Mouse (Mus musculus): ENCODE results near the gene Apol6.

The Apol6 gene

DNA sequence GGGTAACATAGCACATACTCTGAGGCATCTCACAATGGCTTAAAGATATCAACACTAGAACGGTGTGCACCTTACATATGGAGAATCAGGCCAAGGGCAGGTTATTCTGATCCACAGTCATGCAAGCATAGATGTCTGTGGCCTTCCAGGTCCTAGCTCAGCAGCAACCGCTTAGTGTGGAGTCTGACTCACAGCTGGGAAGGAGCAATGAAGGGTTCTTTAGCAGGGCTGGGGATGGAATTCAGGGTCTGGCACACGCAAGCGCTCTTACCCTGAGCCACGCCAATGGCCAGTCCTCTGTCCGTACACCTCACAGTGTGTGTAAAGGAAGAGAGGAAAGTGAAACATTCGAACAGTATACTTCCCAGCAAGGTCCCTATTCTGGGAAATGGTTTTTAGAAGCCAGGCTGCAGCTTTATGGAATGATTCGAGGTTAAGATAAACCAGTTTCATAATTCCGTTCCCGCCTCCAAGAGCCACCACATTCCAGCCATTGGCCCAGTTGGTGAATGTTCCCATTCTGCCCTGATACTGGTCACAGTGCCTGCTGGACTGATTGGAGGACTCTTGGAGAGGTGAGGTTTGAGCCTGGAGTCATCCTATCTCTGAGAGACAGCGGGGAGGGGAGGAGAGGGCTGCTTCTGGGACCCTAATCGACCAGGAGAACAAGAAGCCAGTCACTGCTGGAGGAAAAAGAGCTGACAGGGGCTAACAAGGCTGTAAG is at the start of gene Apol6:
TSS of gene Apol6 (plus strand) at position 133 of the 724 bp plus-strand sequence.
- WGBS = 84% methylated on average over 12 of the region's 12 CpGs

- WGBS = 62% methylated on average over 2 of the region's 2 CpGs
Measured at GRCm38 (mm10) chr15:76998048-76998447, 46.5 kb upstream of the Apol6 start.

DNA sequence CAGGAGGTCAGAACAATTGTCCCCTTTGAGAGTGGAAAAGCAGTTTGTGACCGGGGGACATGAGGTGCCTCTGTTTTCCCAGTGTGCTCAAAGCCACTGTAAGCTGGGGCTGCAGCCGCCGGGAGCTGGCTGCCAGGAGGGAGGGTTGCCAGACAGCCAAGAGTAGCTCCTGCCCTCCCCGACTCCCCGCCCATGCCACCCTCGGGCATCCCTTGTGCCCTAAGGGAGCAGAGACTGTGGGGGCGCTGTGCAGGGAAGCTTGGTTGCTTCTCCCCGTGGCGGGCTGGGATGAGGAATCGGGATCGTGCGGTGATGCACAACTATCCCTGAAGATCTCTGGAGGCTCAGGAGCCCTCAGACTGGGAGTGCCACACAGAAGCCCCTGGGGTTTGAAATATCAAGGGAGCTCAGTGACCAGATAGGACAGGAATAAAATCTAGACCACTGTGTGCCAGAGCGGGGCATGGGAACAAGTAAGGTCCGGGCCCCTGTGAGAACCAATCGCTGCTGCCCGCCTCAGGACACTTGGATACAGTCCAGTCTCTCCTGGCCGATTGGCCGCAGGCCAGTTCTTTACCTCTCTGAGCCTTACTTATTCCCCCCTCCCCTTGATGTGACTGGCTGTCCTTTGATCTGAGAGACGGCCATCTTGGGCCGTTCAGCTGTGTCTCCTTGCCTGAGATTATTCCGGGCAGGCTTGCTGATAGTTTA is 45.5 kb upstream of the Apol6 start:
- WGBS = 30% methylated on average over 21 of the region's 21 CpGs

- WGBS = 89% methylated on average over 3 of the region's 3 CpGs
Measured at GRCm38 (mm10) chr15:77003173-77003867, 41.2 kb upstream of the Apol6 start.

DNA sequence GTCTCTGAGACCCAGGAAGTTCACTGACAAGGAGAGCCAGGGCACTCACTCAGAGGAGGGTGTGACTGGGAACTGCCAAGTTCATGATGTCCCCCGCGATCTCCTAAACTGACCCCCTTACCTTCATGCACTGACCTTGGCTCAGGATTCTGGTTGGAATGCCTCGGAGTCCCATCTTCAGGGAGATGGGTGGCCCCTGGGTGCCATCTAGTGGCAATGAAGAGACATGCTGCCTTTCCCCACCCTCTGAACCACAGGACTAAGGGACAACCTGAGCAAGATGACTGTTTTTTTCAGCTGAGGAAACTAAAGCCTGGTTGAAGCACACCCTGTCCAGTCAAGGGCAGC is 40.7 kb upstream of the Apol6 start:
- WGBS = 7% methylated on average over 3 of the region's 3 CpGs

DNA sequence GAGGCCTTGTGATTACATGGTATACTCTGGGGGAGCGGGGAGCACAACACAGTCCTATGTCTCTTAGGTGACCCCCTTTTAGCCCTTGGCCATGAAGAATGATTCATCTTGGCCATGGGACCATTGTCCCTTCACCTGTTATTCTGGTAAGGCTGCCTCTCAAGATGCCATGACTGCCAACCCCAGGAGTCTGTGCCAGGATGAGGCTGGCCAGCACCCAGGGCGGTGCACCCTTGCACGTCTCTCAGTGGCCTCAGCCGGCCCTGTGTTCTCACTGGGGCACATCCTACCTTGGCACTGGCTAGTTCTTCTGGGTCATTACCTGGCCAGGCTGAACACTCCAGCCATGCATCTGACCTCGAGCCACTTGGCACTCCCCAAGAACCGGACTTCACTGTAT is 35.7 kb upstream of the Apol6 start:
- 84% methylated on average over 6 of the region's 6 CpGs for WGBS

- WGBS = 11% methylated on average over 15 of the region's 15 CpGs
Measured at GRCm38 (mm10) chr15:77013753-77014241, 30.7 kb upstream of the Apol6 start.

DNA sequence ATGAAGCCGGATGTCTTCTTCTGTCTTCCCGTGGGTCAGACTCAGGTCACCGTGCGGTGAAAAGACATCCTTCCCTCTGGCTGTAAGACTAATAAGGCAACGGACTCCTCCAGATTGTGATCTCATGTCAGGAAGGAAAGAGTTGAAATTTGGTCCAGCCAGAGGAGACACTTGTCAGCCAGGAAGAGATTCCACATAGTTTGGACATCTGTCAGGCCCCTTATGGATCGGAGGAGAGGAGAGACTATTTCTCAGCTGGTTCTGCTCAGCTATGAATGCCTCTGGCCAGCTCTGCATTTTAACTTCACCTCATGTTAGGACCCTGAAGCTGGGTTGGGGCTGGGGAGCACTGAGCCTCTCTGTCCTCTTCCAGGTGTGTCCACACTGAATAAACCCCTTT is 30.1 kb upstream of the Apol6 start:
- 65% methylated on average over 6 of the region's 6 CpGs for WGBS

GRCm38 (mm10) chr15:77014985-77015384 is 29.5 kb upstream of the Apol6 start:
- WGBS = 90% methylated on average over 4 of the region's 4 CpGs

DNA sequence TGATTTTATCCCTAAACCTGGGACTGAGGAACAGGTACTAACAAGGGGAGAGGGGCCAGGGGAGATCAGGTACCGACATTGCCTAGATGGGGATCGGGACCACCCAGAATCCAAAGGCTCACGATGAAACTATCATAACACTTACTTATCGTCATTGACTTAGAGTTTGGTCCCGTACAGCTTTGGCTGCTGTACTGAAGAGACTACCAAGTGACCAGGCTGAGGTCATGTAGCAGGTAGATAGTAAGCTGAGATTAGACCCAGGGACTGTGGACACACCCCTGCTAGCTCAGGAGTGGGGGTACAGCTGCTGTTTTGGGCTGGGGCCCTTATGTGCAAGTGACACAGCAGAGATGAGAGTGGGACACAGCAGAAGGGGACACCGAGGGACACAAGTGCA is 28.0 kb upstream of the Apol6 start:
- 95% methylated on average over 6 of the region's 6 CpGs for WGBS

- 67% methylated on average over 6 of the region's 6 CpGs for WGBS
Measured at GRCm38 (mm10) chr15:77018740-77019340, 25.7 kb upstream of the Apol6 start.

DNA sequence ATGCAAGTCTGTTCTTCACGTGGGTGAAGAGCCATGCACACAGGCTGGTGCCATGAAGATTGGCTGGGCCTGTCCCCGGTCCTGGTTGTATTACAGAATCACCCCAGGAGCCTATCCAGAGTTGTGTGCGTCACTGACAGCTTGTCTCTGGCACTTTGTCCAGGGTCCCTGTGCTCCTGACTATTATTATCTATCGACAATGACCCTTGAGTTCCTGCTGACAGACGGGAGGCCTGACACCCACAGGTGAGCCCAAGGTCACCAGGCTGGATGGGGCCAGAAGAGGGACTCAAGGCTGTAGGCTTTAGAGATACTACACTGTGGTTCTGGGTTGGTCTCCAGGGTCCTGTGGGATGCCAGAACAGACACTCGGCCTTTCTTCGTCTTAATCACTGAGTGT is 25.0 kb upstream of the Apol6 start:
- WGBS = 90% methylated on average over 7 of the region's 7 CpGs

DNA sequence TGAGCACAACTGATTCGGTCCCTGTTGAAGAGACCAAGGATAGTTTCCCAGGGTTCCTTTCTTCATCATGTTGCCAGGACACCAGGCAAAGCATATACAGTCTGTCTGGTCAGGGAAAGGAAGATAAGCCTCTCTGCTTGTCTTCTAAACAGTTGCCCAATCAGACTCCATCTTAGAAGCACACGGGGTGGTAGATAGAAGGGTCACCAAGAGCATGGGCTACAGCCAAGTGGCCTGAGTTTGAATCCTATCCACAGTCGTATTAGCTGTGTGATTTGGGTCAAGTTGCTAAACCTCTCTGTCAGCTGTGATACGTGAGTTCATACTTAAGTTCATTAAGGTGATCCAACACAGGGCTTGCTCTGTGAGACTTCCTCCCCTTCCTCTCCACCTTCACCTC is 24.4 kb upstream of the Apol6 start:
- 95% methylated on average over 4 of the region's 4 CpGs for WGBS

DNA sequence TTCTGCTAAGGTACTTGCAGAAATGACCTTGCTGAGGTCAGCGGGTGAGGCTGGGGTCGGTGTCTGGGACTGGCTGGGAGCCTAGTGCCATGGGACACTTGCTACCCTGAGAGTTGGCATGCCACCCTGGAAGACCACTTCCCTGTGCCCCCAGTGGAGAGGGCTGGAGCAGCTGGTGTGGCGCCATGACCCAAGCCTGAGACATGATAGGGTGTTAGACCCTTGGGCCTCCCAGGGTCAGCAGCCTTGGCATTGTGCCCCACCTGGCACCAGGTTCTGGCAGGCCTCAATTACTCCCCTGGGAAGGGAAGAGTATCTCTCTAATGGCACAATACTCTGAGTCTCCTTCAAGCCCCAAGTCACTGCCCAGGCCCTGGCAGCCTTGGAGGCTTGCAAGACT is 23.5 kb upstream of the Apol6 start:
- WGBS = 97% methylated on average over 3 of the region's 3 CpGs

- 75% methylated on average over 4 of the region's 4 CpGs for WGBS
Measured at GRCm38 (mm10) chr15:77021851-77022250, 22.7 kb upstream of the Apol6 start.

- WGBS = 70% methylated on average over 5 of the region's 5 CpGs
Measured at GRCm38 (mm10) chr15:77022401-77022957, 22.1 kb upstream of the Apol6 start.

- whole genome bisulfite sequencing = 62% methylated on average over 5 of the region's 5 CpGs
Measured at GRCm38 (mm10) chr15:77025884-77026583, 18.5 kb upstream of the Apol6 start.

DNA sequence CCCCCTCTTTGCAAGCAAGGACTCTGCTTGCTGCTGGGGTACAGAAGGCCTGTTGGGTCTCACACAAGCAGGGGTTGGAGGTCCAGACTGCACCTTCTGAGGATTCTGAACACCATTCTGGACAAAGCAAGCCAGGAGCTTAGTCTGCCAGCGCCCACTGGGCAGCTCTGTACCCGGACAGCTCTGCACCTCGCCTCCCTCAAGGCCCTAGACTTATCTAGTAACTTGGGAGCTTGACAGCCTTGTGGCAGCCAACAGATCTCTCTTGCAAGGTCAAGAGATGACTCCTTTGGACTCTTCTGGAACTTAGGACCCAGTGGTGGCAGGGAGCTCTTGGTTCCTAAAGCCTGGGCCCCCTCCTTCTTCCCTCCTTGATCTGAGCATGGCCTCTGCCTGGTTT is 17.4 kb upstream of the Apol6 start:
- WGBS = 95% methylated on average over 3 of the region's 3 CpGs

GRCm38 (mm10) chr15:77027675-77028074 is 16.9 kb upstream of the Apol6 start:
- WGBS = 70% methylated on average over 6 of the region's 6 CpGs

DNA sequence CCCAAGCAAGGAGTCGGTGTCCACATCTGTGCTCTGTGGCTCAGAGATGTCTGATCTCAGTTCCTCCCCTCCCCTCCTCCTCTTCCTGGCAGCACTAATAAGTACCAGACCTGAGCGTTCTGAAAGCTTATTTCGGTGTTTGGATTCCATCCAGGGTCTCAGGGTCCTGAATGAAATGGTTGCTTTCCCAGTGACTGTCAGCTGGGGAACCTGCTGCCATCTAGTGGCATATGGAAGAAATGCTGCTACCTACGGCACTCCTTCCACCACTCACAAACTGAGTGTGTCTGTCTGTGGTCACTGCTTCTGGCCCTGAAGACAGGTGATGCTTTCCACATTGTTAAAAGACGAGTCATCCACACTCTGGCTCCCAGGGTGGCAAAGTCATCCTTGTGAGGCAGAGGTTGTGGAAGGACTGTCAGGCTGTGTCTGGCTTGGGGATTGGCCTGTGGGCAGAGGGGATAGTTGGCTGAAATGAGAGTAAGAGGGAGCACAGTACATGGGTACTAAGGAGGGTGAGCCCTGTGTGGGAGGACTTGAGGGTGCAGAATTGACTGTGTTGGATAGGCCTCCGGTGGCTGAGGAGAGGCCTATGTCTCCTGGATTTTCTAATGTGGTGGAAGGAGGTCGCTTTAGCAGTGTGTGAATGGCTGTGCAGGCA is 15.1 kb upstream of the Apol6 start:
- WGBS = 23% methylated on average over 7 of the region's 7 CpGs

- WGBS = 48% methylated on average over 3 of the region's 3 CpGs
Measured at GRCm38 (mm10) chr15:77031271-77031670, 13.3 kb upstream of the Apol6 start.

Data from cerebral cortex, adult 2 months (tissue).